Mouse (Mus musculus): ENCODE measurements around the gene Hist1h3b.

Hist1h3b gene

DNA sequence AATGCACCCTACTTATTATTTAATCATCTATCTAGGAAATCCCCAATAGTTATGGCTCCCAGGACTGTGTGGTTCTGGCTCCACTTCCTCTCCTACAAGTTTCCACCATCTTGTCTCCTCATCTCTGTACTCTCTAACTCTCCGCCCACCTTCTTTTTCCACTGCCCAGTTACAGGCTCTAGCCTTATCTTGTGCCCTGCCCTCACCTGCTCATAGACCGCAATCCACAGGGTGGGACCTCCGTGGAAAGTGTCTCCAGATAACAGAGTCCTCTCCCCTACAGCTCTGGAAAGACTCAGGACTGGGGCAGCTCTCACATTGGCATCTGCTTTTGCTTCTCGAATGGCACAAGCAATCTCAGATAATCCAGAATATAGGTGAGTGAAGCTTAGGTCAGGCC, 27.0 kb downstream of the Hist1h3b start:
- DNase-seq (ENCODE audit: low spot score), result no peak

DNA sequence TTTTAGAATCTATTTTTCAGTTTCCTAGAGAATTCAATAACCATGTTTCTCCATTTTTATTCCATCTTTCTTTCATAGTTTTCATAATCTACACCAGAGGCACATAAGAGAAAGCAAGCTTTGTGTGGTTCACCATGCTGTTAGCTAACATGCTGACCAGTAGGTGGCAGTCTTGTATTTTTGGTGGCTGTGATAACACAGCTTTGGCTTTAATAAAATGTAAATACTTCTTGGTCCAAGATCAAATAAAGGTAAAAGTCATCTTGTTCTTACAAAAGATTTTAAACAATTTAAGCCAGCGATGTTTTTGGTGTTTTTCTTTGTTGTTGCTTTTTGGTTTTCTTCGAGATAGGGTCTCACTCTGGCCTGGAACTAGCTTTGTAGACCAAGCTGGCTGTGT, 40.5 kb downstream of the Hist1h3b start:
- DNase-seq (ENCODE audit: low spot score), result peak; percentile 72

DNA sequence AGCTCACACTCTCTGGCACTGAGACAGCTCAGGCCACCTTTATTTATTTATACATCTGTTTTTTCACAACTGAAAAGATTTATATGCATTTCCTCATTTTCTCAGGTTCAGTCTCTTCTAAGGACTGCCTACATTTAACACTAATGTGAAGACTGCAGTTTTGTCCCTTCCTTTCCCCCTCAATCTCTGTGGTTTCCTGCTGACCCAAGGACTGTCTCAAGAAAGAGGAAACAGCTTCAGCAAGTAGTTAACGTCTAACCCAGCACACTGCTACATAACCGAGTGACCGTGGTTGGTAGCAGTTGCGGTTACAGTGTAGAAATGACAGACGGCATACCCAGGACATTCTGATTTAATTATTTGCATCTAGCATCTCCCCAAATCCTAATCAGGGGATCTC, 47.3 kb downstream of the Hist1h3b start:
- DNase-seq (ENCODE audit: low spot score), result no peak

Measured in adipocyte (in vitro differentiated cells).